Mouse (Mus musculus) adrenal gland, adult 18-20 months (tissue): ENCODE measurements around the gene Cenph. TPM values are rescaled to one million over a fixed set of nuclear protein-coding genes. Genes with fewer than 3 reads are reported as not detected.
A peak's percentile ranks its signal among the peaks of the same experiment; 100 is the strongest.
"Not testable (repeated sequence)": the region's sequence is repeated elsewhere in the genome, so short reads cannot be mapped to it uniquely, and the experiment has no call there.

Experiments
- DNase-seq, 2 experiments: peaks; one replicate each; pipeline ENCODE4 v3.0.0; 2021 to 2022; ENCODE audit warnings: low spot score in 2 of 2
- long read RNA-seq, 2 experiments: library from polyadenylated mRNA; stranded (forward); transcript quantifications; one replicate each; pipeline ENCODE4 v2.0.0; 2021
- total RNA-seq, 2 experiments: library from RNA; stranded (reverse); gene quantifications; 1 replicate in 1 of 2; 2 replicates in 1 of 2; pipeline ENCODE4 v1.2.3; 2021

Gene Cenph
- under 1 TPM in 1 of 2 experiments, not detected in 1; 0.22 TPM for total RNA-seq
- long read RNA-seq, experiment 1: 0 reads
- long read RNA-seq, experiment 2, partial matches to known transcripts: 1 of 1 reads
- long read RNA-seq, experiment 2, other reads (novel, unspliced or antisense): 0 of 1 reads

DNA sequence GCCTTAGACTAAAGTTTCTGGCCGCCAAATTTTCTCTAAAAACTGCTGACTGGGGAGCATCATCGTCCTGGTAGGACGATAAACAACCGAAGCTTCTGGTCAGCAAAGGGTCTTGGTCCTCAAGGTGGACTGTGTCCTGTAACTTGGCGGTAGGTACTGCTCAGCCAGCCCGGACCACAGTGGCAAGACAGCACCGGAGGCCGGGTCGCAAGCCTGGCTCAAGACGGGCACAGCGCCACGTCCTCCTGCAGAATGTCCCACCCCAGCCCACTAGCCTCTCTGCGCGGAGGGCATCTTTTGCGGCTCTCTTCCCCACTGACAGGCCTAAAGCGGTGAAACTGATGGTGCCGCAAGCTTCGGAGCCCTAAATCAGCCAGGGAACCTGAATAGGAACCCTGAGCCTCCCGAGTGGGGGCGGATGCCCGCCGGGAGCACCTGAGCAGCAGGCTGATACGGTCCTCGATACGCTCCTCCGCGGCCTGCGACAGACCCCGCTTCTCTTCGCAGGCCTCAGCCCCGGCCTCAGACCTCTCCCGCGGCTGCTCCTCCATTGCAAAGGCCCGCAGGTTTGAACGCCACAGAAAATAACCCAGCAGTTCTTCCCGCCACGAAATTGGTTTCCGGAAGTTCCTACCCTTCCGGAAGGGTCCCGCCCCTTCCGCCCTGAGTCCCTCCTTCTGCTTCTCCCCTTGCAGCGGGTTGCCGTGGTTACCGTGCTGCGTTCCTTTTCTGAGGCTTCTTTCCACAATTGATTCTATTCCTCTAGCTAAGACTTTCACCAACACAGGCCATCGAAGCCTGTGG, at the start of gene Cenph:
Cenph (minus strand) TSS at position 648 of the 804 bp plus-strand sequence.
- DNase-seq: peak; percentile 69 to 73

GRCm38 (mm10) chr13:100824916-100825315, 49.2 kb upstream of the Cenph start:
- no peak for DNase-seq

DNA sequence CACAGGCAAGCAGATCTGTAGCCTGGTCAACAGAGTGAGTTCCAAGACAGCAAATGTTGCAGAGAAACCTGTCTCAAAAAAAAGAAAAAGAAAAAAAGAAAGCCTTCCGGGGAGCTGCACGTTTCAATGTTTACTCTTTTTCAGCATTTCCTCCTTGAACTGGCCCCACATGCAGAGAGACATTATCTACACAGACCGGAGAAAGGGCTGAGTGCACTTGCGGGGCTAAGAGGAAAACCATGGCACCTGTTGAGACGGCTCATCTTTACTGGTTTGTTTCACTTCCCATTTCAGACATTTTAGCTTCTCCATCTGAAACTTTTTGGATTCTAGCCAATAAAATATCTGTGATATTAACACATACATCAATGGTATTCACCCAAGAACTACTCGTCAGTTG, 48.6 kb upstream of the Cenph start:
- no peak for DNase-seq

GRCm38 (mm10) chr13:100823863-100824262, 48.2 kb upstream of the Cenph start:
- DNase-seq: no peak

- no peak for DNase-seq
Measured at GRCm38 (mm10) chr13:100814451-100814850, 38.8 kb upstream of the Cenph start.

GRCm38 (mm10) chr13:100805776-100806175, 30.1 kb upstream of the Cenph start:
- DNase-seq: no peak

DNA sequence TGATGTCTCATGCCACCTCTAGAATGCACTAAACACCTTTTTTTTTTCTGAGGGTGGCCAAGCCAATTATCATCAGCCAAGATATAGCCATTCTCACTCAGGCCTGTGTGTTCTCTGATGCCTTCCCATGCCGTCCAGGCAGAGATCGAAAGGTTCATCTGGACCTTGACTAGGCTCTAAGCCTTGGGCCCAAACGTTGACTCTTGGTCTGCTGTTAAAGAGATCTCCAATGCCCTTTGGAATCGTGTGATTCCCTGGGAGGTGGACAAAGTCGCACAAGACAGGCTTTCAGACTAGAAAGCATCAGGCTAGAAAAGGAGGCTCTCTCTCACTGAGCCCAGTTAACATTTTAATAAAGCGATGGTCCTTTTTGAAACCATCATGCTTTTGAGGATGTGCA, 21.5 kb upstream of the Cenph start:
- no peak for DNase-seq

- DNase-seq: no peak
Measured at GRCm38 (mm10) chr13:100789083-100789482, 13.4 kb upstream of the Cenph start.

- DNase-seq: not testable (repeated sequence)
Measured at GRCm38 (mm10) chr13:100788057-100788456, 12.4 kb upstream of the Cenph start.

DNA sequence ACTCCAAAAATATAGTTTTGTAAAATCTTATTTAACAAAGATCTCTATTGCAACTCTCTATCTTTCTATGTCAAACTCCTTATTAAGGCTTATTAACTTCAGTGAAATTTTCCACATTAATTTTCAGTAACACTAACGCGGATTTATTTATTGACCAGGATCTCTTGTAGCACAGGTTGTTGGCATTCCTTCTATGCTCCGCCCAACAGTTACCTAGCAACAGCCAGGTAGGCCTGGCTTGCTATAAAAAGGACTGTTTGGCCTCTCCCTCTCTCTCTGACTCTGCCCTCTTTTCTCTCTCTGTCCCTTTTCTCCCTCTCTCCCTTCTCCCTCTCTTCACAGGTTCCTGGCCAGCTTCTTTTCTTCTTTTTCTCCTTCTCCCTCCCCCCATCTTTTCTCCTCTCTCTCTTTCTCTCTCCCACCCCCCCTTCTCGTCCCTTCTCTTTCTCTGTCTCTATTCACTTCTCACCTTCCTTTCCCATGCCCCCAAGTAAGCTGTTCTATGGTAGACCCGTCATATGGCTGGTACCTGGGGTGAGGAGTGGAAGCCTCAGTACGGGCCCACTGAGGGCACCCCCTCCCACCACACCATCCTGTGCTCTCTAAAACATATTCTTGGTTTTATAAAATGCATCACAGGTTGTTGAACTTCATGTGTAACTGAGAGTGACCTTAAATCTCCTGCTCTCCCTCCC, 11.8 kb upstream of the Cenph start:
- no peak for DNase-seq

DNA sequence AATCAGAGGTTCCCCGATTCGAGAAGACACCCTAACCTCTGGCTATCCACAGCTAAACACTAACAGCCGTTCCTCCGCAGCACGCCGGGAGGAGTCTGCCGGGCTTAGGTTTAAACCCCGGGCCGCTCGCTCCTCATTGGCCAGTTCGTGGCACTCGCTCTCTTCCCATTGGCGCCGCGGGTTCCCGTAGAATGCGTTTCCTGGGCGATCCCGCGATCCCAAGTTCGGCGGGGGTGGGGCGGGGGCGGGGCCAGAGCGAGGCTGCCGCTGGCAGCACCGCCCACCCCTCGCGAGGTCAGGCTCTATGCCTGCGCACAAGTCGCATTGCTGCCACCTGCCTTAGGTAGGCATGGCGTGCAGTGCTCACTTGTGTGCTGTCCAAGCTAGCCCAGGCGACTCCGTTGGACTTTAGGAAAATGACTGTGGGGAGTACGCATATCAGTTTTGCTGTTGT, 10.7 kb upstream of the Cenph start, which contains the start of gene Ccnb1:
Ccnb1 (minus strand) TSS at position 157 of the 454 bp plus-strand sequence.
- DNase-seq: peak; percentile 82 to 86

DNA sequence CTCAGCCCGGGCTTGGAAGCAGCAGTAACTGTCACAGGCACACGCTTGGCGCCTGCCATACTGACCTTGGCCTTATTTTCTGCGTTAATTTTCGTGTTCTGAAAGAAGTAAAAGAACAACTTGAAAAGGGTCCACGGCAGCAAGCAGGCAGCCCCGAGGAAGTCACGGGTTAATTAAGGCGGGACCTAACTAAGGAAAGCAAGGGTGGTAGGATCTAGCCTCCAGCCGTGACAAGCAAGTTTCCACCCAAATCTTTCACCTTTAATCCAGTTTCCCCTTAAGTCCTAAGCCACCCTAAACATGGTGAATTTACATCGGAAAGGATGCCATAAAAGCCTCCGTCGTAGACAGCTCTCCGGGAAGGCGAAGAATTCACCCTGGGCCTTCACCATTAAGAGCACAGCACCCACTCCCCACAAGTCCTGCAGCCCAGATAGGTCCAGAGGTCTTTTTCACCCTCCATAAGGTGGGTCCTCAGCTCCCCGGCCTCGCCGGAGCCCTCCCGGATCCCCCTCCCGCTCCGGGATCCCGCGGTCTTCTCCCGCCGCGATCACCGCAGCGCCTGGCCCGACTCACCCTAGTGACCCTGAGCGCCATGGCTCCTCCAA, 10.2 kb upstream of the Cenph start:
- no peak for DNase-seq

- DNase-seq: no peak
Measured at GRCm38 (mm10) chr13:100777491-100777890, 1.8 kb upstream of the Cenph start.

DNA sequence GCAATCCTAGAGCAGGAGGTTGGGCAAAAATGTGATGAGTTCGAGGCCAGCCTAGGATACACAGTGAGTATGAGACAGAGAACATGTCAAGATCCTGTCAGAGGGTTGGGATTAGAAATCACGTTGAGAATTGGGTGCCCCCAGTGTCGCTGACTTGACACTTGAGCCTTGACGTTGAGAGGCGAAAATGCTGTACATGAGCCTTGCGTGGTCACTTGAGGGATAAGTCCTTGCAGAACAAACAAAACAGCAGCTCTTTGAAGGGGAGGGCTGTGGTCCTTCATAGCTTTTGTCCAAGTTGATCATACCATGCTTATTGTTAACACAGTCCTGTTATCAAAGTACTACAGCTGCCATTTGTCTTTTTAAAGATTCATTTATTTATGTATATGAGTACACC, 1.0 kb upstream of the Cenph start:
- DNase-seq: no peak

DNA sequence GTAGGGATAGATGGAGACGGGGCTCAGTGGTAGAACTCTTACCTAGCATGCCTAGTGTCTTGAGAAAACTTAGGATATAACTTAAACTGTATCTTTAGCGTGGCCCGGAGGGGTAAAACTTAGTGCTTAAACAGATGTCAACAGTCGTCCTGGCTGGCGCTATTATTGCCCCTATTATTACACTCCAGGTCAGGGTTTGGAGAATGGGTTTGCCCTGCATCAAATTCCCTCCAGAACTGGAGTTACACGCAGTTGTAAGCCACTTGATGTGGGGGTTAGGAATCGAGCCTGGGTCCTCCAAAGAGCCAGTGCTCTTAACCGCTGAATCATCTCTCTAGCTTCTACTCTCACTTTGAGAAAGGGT, 339 bp upstream of the Cenph start:
- DNase-seq: no peak

- no peak for DNase-seq
Measured at GRCm38 (mm10) chr13:100774704-100775103, 995 bp downstream of the Cenph start.

- no peak for DNase-seq
Measured at GRCm38 (mm10) chr13:100755329-100755728, 20.4 kb downstream of the Cenph start.

- no peak for DNase-seq
Measured at GRCm38 (mm10) chr13:100754186-100754585, 21.5 kb downstream of the Cenph start.

DNA sequence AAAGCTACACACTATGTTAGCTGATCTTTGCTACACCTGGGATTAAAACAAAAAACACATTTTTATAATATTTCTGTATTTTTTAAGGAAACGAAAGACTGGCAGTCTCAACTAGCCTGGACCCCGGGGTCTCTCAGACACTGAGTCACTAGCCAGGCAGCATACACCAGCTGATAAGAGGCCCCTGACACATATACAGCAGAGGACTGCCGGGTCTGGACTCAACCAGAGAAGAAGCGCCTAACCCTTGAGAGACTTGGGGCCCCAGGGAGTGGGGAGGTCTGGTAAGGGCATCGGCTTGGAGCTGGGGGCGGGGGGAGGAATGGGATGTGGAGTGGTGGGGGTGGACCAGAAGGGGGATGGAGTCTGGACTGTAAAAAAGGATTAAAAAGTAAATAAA, 22.7 kb downstream of the Cenph start:
- DNase-seq: no peak

DNA sequence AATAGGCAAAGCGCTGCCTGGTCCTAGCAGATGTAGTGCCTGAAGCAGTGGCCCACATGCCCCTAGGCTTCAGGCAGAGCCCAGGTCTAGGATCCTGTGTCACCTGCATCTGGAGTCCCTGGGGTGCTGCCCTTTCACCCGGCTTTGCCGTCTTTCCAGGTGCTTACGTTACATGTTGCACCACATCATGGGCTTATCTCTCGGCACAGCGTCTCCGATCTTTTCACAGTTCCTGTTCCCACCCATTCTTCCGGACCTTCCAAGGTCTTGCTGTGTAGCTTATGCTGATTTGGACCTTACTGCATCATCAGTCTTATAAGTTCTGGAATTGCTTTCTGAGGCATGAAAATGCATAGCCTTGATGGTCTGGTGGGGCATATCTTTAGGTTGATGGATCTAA, 23.2 kb downstream of the Cenph start:
- no peak for DNase-seq

- no peak for DNase-seq
Measured at GRCm38 (mm10) chr13:100751402-100751801, 24.3 kb downstream of the Cenph start.

GRCm38 (mm10) chr13:100750799-100751198, 24.9 kb downstream of the Cenph start:
- DNase-seq: no peak
